Mouse (Mus musculus) layer of hippocampus, adult 11-12 months (tissue): Measurements from ENCODE around the gene Rbm33.

Experiments used
- DNase-seq: peaks from one replicate; pipeline ENCODE4 v3.0.0; 2022; ENCODE audit warnings: low spot score

The Rbm33 gene

DNA sequence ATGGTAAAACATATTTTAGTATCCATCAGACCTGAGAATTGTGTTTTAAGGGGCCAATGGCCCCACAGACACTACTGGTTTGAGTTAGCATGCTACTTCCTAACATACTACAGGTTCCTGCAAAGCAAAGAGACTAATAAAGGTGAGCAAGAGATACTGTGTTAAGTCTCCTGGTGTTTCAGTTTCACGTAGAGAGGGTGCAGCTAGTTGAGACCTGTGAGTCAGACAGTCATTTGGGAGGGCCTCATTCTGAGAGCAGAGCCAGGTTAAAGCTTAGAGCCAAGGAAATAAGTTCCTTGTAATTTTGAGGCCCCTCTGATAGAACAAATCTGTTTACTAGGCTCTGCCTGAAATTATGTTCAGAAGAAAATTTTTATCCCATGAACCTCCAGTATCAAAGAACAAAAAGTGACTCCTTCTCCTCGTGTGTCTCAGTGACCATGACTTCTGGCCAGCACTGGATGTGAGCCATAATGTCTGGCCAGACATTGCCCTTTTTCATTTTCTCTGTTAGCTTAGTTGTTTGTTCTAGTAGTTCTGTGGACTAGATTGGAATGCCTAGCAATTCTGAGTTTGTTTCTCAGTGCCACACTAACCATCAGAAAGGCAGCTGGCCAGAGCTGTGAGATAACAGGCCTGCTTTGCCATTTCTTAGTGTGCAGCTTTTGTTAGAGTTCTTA, 95.2 kb downstream of the Rbm33 start:
- DNase-seq: no peak

DNA sequence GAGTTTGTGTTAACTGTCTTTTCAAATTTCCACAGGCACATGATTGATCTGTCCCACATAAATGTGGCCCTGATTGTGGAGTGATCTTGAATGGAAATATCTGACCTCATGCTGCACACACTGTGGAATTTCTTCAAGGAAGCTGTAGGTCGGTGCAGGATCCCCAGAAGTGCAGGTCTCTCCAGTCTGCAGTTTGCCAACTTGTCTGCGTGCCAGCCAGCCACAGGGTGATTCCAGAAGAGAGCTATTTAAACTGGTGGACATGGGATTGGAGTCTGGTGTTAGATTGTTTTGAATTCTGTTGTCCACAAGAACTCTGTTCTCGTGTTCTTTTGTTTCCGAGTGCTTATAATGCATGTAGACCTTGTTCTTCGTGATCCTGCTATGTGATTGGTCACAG, 96.6 kb downstream of the Rbm33 start:
- no peak for DNase-seq

GRCm38 (mm10) chr5:28414076-28414475, 97.2 kb downstream of the Rbm33 start:
- DNase-seq: no peak

GRCm38 (mm10) chr5:28416029-28416428, 99.1 kb downstream of the Rbm33 start:
- DNase-seq: no peak

DNA sequence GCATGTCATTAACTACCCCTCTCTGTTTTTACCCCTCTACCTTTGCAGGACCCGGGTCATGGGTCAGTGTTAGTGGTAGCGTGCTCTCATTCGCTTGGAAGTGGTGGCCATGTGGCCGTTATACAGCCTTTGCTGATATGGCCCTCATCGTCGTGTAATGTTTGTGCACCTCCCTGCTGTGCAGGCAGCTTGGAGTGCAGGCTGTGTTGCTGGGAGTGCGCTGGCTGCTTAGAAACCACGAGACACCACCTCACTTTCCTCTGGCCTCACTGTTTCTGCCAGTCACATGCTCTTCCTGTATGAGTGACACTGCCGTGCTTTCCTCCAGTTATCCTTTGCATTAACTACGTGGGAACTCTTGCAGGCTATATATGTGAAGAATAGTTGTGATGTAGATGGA, 101.8 kb downstream of the Rbm33 start:
- DNase-seq: no peak

- DNase-seq: no peak
Observed at GRCm38 (mm10) chr5:28419640-28420265, 102.8 kb downstream of the Rbm33 start.

- DNase-seq: no peak
Observed at GRCm38 (mm10) chr5:28423781-28424180, 106.9 kb downstream of the Rbm33 start.

- no peak for DNase-seq
Observed at GRCm38 (mm10) chr5:28425926-28426325, 109.0 kb downstream of the Rbm33 start.

- DNase-seq: no peak
Observed at GRCm38 (mm10) chr5:28450126-28450890, 133.4 kb downstream of the Rbm33 start.

DNA sequence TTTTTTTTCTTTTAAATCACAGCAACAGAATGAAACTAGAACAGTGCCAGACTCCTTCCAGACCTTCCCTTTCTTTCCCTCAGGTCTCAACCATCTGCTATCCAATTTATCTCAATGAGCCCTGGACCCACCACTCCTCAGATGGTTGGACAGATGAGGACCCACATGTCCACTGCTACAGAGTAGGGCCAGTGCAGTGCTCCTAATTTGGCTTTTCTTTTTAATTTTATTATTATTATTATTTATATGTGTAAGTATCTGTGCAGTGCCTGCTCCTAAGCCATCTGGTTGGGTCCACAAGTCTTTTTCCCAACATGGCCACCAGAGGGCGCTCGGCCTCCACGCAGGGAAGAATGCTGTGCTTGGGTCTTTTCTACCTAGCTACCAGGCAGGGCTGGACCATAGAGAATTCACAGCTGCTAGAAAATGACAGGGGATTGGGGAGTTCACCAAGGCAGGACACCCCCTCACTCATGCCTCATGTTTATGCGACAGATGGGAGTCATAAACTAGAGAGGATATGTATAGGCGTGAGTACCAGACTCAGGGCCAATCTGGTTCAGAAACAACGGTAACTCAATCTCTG, 134.2 kb downstream of the Rbm33 start:
- peak; percentile 84 for DNase-seq

DNA sequence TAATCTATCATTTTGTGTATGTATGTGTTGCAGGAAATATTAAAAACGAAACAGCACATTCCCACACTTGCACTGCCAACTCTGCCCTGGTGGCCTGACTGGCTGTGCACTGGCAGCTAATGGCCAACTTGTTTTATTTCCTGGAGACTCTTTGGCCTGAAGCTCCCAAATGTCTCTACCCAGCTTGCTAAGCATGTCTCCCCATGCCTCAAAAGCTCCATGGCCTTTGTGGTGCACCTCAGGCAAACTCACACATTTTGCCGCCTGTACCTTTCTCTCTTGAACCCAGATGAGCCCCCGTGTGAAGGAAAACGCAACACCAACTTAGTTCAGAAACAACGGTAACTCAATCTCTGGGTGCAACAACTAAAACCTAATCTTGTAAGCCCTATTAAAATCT, 136.2 kb downstream of the Rbm33 start:
- no peak for DNase-seq

GRCm38 (mm10) chr5:28453523-28453922, 136.6 kb downstream of the Rbm33 start:
- DNase-seq: no peak

DNA sequence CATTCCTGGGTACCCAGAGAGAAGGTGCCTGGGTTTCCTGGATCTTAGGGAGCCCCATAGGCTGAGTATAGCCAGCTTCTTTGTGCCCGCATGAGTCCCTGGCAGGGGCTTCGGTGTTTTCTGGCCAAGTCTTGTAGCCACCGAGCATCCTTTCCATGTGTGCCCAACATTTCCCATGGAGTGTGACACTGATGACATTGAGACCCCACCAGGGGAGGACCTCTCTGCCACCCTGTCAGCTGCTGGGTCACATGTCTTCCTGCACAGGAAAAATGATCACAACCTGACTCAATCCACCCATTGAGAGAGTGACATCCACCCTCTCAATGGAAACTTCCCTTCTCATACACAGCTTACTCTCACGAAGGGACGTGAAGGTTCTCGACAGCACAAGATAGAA, 137.6 kb downstream of the Rbm33 start:
- no peak for DNase-seq

DNA sequence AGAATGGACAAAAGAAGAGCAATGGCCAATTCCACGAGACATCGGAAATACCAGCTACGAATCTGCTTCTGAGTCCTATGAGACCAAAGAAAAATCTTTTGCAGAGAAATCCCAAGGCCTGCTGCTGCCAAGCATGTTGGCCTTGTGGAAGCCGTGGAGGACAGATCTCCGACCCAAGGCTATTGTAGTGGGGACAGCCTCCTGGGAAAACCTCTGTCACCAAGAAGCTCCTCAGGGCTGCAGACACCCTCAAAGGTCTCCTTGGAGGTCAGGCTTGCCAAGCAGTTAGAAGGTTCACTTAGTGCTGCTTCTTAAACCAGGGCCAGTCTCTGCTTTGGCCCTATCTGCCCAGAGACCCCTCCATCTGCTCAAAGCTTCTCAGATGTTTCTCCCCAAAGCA, 138.8 kb downstream of the Rbm33 start:
- peak; percentile 1 for DNase-seq

DNA sequence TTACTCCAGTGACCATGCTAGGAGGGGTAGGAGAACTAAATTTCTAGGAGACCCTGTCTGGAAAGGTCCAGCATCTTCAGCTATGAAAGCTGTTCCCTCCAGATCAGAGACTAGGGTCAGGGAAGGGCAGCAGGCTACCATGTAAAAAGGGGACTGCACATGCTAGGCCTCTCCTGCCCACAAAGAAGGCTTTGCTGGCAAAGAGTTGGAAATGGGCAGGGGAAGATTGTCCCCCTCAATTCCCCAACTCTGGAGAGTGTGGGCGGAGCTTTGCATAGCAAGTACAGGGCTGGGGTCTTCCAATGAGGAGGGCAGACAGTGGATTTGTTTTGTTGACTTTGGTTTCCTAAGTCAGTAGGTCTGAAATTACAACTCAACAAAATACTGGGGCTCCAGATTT, 139.4 kb downstream of the Rbm33 start:
- DNase-seq: peak; percentile 0

GRCm38 (mm10) chr5:28457921-28458641, 141.2 kb downstream of the Rbm33 start:
- DNase-seq: no peak

DNA sequence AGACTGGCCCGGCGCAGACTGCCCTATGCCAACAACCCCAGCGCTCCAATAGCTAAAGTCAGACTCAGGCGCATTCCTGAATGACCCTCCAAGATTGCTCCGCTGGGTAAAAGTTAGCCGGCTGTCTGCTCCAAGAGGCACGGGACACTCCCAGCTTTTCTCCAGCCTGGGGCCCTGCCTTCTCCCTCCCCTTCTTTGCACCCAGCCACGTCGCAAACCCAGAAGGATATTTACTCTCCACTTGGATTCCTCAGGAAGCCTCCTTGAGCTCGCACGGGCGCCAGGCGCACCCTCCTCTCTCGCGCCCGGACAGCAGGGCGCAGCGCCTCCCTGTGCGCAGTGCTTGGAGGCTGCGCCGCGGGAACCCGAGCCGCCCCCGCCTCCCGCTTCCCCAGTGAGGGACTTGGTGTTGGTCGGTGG, 141.9 kb downstream of the Rbm33 start:
- no peak for DNase-seq

- no peak for DNase-seq
Observed at GRCm38 (mm10) chr5:28459456-28460225, 142.7 kb downstream of the Rbm33 start.

DNA sequence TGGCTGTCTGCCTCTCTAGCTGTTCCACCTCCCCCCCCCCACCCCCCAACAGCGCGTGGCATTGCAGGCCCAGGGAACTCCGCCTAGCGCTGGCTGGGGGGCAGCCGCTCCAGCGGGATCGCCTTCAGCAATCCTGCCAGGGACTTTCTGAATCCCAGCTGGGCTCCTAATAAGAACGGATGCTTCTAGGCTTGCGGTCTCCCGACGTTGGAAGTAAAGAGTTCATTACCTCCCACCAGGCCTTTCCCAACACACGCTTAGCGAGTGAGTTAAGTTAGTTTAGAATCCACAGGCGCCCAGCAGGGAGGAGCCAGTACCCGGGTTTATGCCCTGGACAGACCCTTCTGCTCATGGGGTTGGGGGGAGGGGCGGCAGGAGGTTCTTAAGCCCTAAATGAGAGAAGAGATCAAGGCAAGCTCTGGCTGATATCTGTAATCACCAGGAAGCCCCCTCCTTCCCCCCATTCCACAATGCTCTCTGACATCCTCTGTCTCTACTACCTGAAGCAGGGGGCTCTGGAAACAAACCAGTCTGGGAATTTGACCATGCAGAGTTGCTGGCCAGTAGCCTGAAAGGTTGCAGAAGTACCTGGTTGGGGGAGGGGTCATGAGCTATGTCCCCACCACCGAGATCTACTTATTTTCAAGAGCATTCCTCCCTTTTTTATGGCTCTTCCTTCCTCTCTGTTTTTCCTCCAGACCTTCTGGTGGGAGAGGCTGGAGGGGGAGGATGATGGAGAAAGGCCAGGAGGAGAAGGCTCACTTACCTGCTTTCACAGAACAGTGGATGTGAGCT, 143.8 kb downstream of the Rbm33 start:
- DNase-seq: no peak

DNA sequence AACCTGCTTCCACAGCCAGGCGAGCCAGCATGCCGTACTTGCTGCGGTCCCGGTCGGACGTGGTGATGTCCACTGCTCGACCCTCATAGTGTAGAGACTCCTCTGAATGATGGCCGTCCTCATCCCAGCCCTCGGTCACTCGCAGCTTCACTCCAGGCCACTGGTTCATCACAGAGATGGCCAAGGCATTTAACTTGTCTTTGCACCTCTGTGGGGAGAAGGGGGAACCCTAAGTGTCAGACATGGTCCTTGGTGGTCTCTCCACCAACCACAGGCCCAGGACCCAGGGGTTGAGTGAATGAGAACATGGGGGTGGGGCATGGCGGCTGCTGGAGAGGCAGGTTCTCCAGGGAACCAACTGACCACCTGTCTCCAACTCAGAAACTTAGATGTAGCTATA, 144.5 kb downstream of the Rbm33 start:
- DNase-seq: no peak
